Mouse (Mus musculus): ENCODE results near the gene 2200002D01Rik.

GRCm38 (mm10) chr7:29212199-29212765 lies 36.0 kb downstream of the 2200002D01Rik start:
- no peak for TF ChIP-seq CTCF (IDR thresholded peaks at IDR 0.05; ENCODE audit: extremely low read depth, insufficient read depth, low read length)
- no peak for TF ChIP-seq POLR2A (IDR thresholded peaks at IDR 0.05; ENCODE audit: extremely low read depth, insufficient read depth, low read length)
